Mouse (Mus musculus) small intestine, adult 2 months (tissue): Measurements from ENCODE around the gene 9630041A04Rik.

Experiments
- CTCF ChIP-seq: fragments of 200-500 bp; IDR thresholded peaks from 2 replicates; pipeline ENCODE4 v1.5.1; 2012; ENCODE audit warnings: low read depth, mild to moderate bottlenecking, control low read depth, inconsistent platforms, low read length, moderate library complexity, mixed read lengths; ENCODE audit not compliant: insufficient replicate concordance, insufficient read length; ENCODE audit errors: extremely low read depth
- POLR2A ChIP-seq: fragments of 200-500 bp; IDR thresholded peaks from 2 replicates; pipeline ENCODE4 v1.6.1; 2012; ENCODE audit warnings: low read depth, mild to moderate bottlenecking, control low read depth, inconsistent platforms, low read length, moderate library complexity

- TF ChIP-seq POLR2A (no peak), CTCF (no peak)
Observed at GRCm38 (mm10) chr9:101939006-101939405, 77.4 kb downstream of the 9630041A04Rik start.
